Mouse (Mus musculus) kidney, adult 2 months (tissue): ENCODE data around the gene Birc5. TPM values are rescaled to one million over a fixed set of nuclear protein-coding genes. Genes with fewer than 3 reads are reported as not detected.

ENCODE experiments used
- DNase-seq: peaks from one replicate; pipeline ENCODE4 v3.0.0; 2021
- H3K27ac ChIP-seq: fragments of 200-500 bp; 2 replicates; pipeline ENCODE4 v1.5.1; 2012; ENCODE audit warnings: low read depth, low read length, control low read depth, inconsistent platforms; ENCODE audit not compliant: insufficient read depth
- H3K27me3 ChIP-seq: fragments of 200-500 bp; replicated peaks from 2 replicates; pipeline ENCODE4 v1.6.1; 2012; ENCODE audit warnings: mild to moderate bottlenecking, moderate library complexity, low read length, inconsistent platforms; ENCODE audit not compliant: control insufficient read depth, insufficient read depth
- H3K36me3 ChIP-seq: fragments of 200-500 bp; 2 replicates; pipeline ENCODE4 v1.6.1; 2012; ENCODE audit warnings: mild to moderate bottlenecking, moderate library complexity, low read length, inconsistent platforms; ENCODE audit not compliant: control insufficient read depth, insufficient read depth
- H3K4me1 ChIP-seq: fragments of 200-500 bp; 2 replicates; pipeline ENCODE4 v1.6.1; 2011; ENCODE audit warnings: low read length; ENCODE audit not compliant: control insufficient read depth, insufficient read depth
- H3K4me3 ChIP-seq: fragments of 200-500 bp; 2 replicates; pipeline ENCODE4 v1.5.1; 2011; ENCODE audit warnings: mild to moderate bottlenecking, low read depth, low read length, control low read depth; ENCODE audit not compliant: insufficient read depth
- CTCF ChIP-seq: fragments of 200-500 bp; conservative IDR thresholded peaks from 2 replicates; pipeline ENCODE4 v1.5.1; 2011; ENCODE audit warnings: low read depth, mild to moderate bottlenecking, control low read depth, low read length, moderate library complexity, mixed read lengths; ENCODE audit not compliant: insufficient read depth, insufficient read length
- POLR2A ChIP-seq: fragments of 200-500 bp; IDR thresholded peaks from one replicate; pipeline ENCODE4 v1.6.1; 2011; ENCODE audit warnings: low read depth, low read length, control low read depth
- WGBS: fragments of 180-500 bp; shearing (Covaris S2); methylation state at CpG from one replicate; pipeline ENCODE4 v1.1.7; 2018; 5-methylcytosine and 5-hydroxymethylcytosine counted together
- polyA plus RNA-seq: library from polyadenylated mRNA; depleted of rRNA; stranded (reverse); fragments of >200 nt; gene quantifications from 2 replicates; pipeline ENCODE4 v1.2.3, GENCODE M21; 2012

Birc5 gene
- polyA plus RNA-seq, 1 experiment = 1.3 TPM

- no peaks in the 10 kb centered on the region for H3K27me3 ChIP-seq
- 61% methylated on average over 8 of the region's 8 CpGs for WGBS
- H3K36me3 ChIP-seq = no peaks in the 10 kb centered on the region
- H3K4me3 ChIP-seq = no peak overlapping the region
- DNase-seq = peak; percentile 91
- peak overlapping the region; percentile 94 for H3K27ac ChIP-seq
- TF ChIP-seq CTCF = no peak
- TF ChIP-seq POLR2A = peak; percentile 43
- H3K4me1 ChIP-seq = peaks cover 32% of the 10 kb centered on the region
Measured at GRCm38 (mm10) chr11:117834086-117834485, 15.0 kb upstream of the Birc5 start.

GRCm38 (mm10) chr11:117836306-117836705 lies 12.7 kb upstream of the Birc5 start:
- no peak overlapping the region for H3K27ac ChIP-seq
- peak; percentile 68 for DNase-seq
- no peak overlapping the region for H3K4me3 ChIP-seq

GRCm38 (mm10) chr11:117838572-117838971 lies 10.5 kb upstream of the Birc5 start:
- Histone ChIP-seq H3K27ac (peak overlapping the region; percentile 41), H3K4me3 (no peak overlapping the region), H3K27me3 (no peaks in the 10 kb centered on the region), H3K36me3 (no peaks in the 10 kb centered on the region), H3K4me1 (peaks cover 14% of the 10 kb centered on the region; the same call in 1 of the 2 replicates)
- WGBS = 50% methylated on average over 2 of the region's 2 CpGs
- TF ChIP-seq CTCF (no peak), POLR2A (no peak)
- peak; percentile 68 for DNase-seq

More at GRCm38 (mm10) chr11:117836306-117836705, 12.7 kb upstream of the Birc5 start:
- Histone ChIP-seq H3K4me1 (peaks cover 14% of the 10 kb centered on the region; the same call in 1 of the 2 replicates), H3K36me3 (no peaks in the 10 kb centered on the region), H3K27me3 (no peaks in the 10 kb centered on the region)
- WGBS = 26% methylated on average over 13 of the region's 13 CpGs
- no peak for TF ChIP-seq POLR2A
- TF ChIP-seq CTCF = no peak

GRCm38 (mm10) chr11:117839021-117839420 lies 10.0 kb upstream of the Birc5 start:
- Histone ChIP-seq H3K4me3 (no peak overlapping the region), H3K4me1 (peaks cover 14% of the 10 kb centered on the region; the same call in 1 of the 2 replicates), H3K27me3 (no peaks in the 10 kb centered on the region), H3K27ac (peak overlapping the region; percentile 41), H3K36me3 (no peaks in the 10 kb centered on the region)
- WGBS = 100% methylated on average over 1 of the region's 1 CpGs
- no peak for DNase-seq
- no peak for TF ChIP-seq CTCF
- no peak for TF ChIP-seq POLR2A

GRCm38 (mm10) chr11:117840910-117841309 lies 8.1 kb upstream of the Birc5 start:
- 31% methylated on average over 1 of the region's 1 CpGs for WGBS
- Histone ChIP-seq H3K27ac (no peak overlapping the region), H3K4me3 (no peak overlapping the region), H3K4me1 (peaks cover 15% of the 10 kb centered on the region), H3K36me3 (no peaks in the 10 kb centered on the region), H3K27me3 (no peaks in the 10 kb centered on the region)
- no peak for DNase-seq
- TF ChIP-seq POLR2A (no peak), CTCF (no peak)

GRCm38 (mm10) chr11:117843434-117843833 lies 5.6 kb upstream of the Birc5 start:
- H3K27ac ChIP-seq = no peak overlapping the region
- peaks cover 27% of the 10 kb centered on the region for H3K4me1 ChIP-seq
- H3K27me3 ChIP-seq = no peaks in the 10 kb centered on the region
- 84% methylated on average over 2 of the region's 2 CpGs for WGBS
- no peak for TF ChIP-seq CTCF
- no peak for TF ChIP-seq POLR2A
- H3K36me3 ChIP-seq = no peaks in the 10 kb centered on the region
- no peak overlapping the region for H3K4me3 ChIP-seq
- no peak for DNase-seq

- DNase-seq = peak; percentile 90
- H3K36me3 ChIP-seq = no peaks in the 10 kb centered on the region
- peaks cover 22% of the 10 kb centered on the region for H3K4me1 ChIP-seq
- no peaks in the 10 kb centered on the region for H3K27me3 ChIP-seq
- TF ChIP-seq POLR2A (no peak), CTCF (no peak)
- no peak overlapping the region for H3K4me3 ChIP-seq
- peak overlapping the region; percentile 97 for H3K27ac ChIP-seq
- WGBS = 34% methylated on average over 2 of the region's 2 CpGs
Measured at GRCm38 (mm10) chr11:117844997-117845396, 4.1 kb upstream of the Birc5 start.
